Mouse (Mus musculus) gastrocnemius, postnatal 14 days (tissue): ENCODE measurements at regions not wholly inside any gene's neighbourhood (a gene's known extent, or its start where the extent isn't known, plus 50 kb on each side); places are given as distances from the start of the nearest gene placed in this dataset.

Experiments
- DNase-seq: peaks from one replicate; pipeline ENCODE4 v3.0.0; 2021; ENCODE audit warnings: mixed read lengths
- intact Hi-C: fragments of 180-260 bp; cut with DNase I; formaldehyde crosslinking; loops from one replicate; pipeline ENCODE4 v1.15.1; 2025; ENCODE audit warnings: low total_unique reads

DNA sequence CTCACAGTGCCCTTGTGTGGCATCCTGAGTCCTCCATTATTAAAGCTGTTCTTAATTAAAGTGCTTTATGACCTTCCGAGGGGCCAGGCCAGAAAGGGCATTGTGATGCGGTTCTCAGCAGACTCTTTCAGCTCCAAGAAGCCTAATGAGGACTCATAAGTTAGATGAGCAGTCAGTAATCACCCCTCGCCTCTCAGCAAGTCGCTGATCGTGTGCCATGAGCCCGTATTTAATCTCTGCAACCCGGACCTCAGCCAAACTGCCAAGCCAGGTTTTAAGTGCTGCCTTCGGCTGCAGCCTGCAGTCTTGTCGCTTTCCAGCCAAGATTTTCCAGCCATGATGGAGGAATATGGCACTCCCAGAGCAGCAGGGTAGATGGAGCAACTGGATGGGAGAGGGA is 56.1 kb upstream of the Rbfox1 start:
- intact Hi-C loops, result no loop called here
- DNase-seq, result no peak

DNA sequence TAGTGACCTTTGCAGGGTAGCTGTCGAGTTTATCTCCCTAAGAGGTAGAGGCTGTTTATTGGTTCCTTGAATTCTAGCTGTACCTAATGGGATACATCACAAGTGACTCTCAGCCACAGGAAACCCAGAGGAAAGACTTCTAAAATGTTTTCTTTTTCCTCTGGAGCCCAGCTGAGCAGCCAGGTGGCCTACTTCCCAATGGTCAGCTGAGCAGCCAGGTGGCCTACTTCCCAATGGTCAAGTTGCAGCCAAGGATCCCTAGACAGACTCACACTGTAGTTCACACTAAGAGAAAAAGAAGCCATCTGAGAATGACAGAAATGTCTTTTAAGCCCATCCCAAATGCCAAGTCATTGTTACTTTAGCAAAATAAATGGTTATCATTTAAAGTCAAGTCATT is 61.8 kb upstream of the Rbfox1 start:
- DNase-seq, result no peak
- intact Hi-C loops, result no loop called here

DNA sequence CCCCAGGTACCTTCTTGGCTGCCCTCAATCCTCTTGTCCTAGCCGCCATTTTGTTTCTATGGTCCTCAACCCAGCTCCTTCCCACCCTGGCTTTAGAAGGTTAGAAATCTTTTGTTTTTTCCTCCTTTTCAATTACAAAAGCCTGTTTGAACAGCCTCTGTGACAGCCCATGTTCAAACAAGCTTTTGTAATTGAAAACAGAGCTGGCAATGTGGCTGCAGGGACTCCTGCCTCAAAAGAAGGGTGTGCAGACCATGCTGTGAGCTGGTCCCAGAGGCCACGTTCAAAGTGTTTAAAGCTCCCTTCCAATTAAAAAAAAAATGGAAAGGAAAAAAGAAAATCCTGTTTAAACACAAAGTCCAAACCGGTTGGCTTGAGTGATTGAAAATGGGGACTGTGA is 68.0 kb upstream of the Rbfox1 start:
- intact Hi-C loops, result no loop called here
- no peak for DNase-seq

DNA sequence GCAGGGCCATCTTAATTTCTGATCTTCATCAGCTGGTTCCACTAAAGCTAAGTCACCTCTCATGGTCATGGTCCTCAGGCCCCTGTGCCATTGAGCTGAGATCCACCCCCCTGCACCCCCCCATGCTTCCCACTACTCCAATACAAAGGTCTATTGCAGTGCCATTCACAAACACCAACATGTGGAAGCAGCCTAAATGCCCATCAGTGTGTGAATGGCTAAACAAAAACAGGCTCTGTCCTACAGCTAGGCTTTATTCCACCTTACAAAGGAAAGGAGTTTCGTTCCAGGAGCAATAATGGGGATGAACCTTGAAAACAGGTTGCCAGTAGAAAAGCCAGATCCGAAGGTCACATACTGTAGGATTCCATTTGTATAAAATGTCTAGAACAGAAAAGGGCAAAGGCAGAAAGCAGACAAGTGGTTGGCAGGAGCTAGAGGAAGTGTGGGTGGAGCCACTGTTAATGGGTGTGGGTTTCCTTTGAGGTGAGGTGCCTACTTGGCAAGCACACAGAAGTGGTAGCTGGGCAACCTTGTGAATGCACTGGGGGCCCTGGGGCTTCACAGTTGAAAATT is 72.8 kb upstream of the Rbfox1 start:
- no peak for DNase-seq
- intact Hi-C loops, result no loop called here

DNA sequence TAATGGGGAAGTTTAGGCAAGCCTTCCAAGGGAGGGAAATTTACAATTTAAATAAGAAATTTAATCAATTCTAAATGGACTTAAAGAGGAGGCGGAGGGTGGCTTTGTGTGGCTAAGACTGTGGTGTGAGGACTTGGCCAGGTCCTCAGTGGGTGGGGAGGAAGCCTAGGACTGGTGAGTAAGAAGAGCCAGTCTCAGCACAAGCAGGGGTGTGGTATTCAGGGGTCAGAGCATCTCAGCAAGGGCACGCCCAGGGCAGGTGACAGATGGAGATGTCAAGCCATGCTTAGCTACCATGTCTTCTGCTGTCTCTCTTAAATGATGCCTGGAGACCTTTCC is 73.5 kb upstream of the Rbfox1 start:
- DNase-seq, result no peak
- intact Hi-C loops, result no loop called here

DNA sequence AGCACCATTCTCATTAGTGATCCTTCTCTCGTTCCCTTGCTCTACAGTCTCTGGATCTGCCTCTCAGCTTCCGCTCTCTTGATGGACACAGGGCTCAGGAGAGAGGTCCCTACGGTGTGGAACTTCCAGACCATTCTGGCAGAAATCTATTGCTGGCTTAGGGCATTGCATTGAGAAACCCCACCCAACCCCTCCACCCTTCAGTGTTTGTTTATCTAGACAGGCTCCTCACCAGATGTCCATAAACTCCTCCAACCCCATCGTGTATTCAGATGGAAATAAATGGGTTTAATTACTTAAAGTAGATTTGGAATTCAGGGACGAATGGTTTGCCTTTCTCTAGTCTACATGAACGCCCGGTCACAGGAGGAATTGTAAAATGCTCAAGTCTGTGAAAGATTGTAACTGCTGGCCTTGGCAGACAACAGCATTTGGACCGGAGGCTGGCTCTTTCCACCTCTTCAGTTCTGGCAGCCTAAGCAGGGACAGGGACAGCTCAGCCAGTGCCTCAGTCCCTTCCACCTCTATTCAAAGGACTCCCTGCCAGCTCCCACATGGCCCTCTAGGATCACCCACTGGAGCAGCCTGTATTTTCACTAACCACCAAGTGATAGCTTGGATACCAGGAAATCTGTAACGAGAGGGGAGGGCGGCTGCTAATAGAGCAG is 74.0 kb upstream of the Rbfox1 start:
- intact Hi-C loops, result no loop called here
- no peak for DNase-seq

DNA sequence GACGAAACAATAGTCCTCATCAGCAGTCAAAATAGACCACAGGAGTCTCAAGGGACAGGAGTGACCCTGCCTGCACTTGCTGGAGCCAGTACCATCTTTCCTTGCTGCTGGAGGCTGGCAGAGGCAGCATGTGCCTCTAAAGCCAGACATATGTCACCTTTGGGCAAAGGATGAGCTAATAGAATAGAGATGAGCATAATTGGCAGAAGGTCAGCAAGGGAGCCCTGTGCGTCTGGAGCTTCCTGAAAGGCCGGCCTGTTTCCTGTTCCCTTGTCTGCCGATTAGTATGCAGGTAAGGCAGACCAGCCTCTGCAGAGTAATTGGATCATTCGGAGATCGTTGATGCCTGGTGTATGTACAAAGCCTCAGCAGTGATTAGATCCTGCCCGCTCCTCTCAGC is 87.0 kb upstream of the Rbfox1 start:
- no peak for DNase-seq
- intact Hi-C loops, result no loop called here

DNA sequence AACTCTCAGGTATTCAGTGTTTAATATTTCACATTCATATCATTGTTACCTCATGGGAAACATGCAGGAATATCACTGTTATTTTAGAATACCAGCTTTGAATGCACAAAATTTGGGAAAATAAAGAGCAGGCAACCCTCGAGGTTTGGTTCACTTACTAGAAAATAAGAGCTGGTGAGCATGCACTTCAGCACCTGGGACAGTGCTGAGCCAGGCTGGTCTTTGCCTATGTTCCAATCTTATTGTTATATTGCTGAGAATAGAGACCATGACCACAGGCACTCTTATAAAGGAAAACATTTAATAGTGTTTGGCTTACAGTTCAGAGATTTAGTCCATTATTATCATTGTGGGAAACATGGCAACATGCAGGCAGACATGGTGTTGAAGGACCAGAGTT is 92.9 kb upstream of the Rbfox1 start:
- no peak for DNase-seq
- intact Hi-C loops, result no loop called here

DNA sequence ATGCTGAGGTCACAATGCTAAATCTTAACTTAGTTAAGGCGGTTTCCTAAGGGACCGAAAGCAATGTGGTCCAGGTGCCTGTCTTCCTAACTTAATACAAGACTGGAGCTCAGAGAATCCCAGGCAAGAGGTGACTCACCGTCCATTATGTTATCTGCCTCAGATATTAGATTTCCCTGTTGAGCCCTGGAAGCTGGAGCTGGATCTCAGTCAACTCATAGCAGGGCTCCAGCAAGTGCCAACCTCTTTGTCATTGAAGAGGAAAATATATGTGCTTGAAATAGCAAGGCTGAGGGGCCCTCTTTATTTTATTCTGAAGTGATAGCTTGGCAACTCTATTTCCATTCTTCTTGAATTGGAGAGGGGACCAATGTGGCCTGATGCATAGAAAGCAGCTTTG is 95.0 kb upstream of the Rbfox1 start:
- intact Hi-C loops, result no loop called here
- DNase-seq, result no peak

DNA sequence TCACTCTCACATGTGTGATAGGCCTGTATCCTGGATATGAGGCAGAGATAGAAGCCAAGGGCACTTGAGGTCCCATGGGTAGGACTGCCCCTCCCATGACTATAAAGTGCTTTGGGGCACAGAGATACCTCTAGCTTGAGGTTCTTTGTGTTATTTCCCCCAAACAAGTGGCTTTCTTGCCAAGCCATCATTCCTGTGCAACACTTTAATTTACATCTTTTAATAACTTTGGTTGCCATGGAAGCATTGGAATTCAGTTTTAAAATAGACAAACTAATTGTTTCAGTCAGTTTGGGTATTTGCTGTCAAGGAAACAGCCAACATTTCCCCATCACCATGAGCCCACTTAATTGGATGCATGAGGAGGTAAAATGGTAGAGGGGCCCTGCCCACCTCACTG is 97.9 kb upstream of the Rbfox1 start:
- no peak for DNase-seq
- intact Hi-C loops, result no loop called here

DNA sequence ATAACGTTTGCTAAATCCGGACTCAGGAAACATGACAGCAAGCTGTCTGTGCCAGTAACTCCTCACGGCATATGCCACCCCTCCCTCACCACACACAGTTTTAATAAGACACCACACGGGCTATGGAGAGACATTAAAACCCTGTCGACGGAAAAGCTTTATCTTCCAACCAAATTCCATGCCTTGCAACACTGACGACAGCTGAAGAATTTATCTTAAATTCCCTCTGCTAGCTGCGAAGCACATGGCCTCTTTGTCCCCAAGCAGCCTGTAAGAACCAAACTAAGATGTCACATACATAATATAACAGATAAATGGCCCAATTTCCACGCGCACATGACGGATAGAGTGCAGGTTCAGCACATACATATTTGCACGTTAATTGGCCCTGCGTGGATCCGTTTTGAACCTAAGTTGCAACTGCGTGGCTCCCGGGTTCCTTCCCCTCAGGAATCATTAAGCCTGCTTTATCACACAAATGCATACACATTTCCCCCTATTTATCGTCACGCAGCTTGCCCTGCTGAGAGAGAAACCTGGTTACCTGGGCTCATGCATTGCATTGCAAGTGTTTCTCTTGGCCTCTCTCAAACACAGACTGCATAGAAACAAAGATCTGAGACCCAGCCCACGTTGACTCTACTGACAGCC is 118.3 kb upstream of the Rbfox1 start:
- intact Hi-C loops, result no loop called here
- DNase-seq, result no peak

DNA sequence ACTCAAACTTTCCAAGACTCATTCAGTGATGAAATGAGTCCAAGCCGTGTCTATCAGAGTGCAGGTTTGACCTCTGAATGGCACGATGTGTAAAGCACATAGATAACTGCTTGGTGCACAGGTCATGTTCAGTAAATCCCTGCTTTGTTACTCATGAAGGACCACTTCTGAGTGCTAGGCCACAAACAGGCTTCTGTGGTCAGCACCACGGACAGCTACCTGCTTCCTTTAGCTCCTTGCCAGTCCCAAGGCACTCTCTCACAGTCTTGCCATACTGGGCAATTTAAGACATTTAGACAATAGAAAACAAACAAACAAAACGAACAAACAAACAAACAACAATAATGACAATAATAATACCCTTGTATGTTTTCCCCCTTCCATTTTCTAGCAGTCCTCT is 120.0 kb upstream of the Rbfox1 start:
- DNase-seq, result no peak
- intact Hi-C loops, result no loop called here

DNA sequence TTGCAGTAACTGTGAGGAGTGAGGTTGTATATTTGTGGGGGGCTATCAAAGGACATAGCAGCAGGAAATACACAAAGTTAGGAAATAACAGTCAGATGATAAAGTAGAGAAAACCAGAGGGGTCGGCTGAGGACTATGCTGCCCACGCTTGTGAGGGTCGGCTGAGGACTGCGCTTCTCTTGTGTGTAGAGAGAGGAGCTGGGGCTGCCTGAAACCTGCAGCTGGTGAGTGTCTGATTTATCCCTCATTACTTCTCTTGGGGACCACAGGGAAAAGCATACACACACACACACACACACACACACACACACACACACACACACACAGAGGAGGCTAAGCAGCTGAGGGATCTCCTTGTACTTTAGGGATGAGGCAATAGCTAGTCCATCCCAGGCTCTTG is 124.3 kb upstream of the Rbfox1 start:
- no peak for DNase-seq
- intact Hi-C loops, result no loop called here

DNA sequence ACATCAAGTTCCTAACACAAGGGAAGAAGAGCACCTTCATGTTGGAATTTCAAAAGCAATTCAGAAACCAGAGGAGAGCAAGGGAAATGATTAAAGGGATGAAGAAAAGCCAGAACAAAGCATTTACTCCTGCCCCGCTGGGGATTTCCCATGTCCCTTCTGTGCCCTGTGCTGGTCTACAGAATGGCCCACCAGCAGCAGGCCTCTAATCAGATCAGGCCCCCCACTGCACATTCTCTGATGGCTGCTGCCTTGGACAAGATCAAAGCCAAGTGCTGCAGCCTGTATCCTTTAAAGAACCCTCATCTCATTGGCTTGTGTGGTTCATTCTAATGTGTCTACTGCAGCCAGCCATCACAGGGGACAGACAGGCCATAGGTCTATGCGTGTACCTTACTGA is 126.1 kb upstream of the Rbfox1 start:
- intact Hi-C loops, result no loop called here
- no peak for DNase-seq

DNA sequence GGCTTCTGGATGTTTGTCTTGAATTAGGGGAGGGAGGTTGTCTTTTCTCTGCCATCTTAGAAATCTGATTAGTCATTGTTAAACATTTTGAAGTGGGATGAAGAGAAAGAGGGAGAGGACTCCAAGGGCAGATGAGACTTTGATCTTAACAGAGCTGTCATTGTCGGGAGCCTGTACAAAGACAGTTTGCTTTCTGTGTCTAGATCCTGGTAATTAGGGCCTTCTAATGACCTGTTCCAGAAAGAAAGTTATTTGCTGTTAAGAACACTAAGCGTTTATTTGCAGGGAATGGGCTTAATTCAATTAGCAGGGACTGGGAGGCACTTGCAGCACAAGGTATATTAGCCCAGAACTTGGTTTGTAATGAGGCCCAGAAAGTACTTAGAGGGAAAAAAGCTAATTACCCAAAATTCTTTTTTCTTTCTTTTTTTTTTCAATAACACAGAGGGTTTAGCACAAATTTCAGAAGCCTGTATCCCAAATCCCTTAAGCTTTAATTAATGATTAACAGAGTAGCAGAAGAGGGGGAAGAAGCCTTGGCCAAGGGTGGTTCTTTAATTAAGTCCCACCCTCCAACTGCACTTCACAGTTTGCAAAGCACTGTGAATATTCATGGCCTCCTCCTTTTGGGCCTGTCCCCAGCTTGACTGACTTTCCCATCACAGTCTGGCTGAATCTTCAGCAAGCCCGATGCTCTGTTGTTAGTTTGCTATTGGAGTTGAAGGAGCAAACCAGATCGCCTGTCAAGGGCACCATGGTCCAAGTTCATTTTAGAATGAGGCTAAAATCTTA is 142.2 kb upstream of the Rbfox1 start:
- intact Hi-C loops, result no loop called here
- no peak for DNase-seq

DNA sequence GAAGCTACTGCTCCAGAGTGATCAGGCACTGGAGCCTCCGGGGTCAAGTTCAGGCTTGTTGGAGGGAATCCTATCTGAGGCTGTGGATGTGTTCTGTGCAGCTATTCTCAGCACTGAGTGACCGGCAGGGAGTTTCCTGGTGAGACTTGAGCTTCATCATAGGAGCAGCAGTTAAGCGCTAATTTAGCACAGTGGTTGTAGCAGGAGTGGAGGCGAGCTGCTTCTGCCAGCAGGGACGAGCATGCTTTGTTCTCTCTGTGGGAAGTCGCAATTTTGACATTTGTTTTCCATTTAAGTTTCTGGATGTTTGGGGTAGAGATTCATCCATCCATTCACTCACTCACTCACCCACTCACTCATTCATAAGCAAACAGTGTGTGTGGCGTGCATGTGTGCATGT is 144.4 kb upstream of the Rbfox1 start:
- no peak for DNase-seq
- intact Hi-C loops, result no loop called here

DNA sequence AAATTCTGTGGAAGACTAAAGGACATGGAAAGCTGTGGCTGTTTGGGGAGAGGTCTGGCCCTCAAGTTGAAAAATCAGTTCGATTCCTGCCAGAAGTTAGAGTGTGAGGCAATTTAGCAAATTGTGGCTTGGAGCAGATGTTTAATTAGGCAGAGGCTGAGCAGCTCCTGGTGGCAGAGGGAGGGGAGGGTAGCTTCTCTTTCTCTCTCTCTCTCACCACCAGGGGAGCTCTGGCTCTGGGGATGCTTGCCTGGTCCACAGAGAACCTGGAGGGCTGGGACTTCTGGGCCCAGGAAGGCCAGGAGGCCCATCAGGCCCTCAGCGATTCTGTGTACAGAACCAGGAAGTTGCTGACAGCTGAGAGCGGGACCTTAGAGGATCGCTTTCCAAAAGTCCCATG is 151.5 kb upstream of the Rbfox1 start:
- intact Hi-C loops, result no loop called here
- no peak for DNase-seq

DNA sequence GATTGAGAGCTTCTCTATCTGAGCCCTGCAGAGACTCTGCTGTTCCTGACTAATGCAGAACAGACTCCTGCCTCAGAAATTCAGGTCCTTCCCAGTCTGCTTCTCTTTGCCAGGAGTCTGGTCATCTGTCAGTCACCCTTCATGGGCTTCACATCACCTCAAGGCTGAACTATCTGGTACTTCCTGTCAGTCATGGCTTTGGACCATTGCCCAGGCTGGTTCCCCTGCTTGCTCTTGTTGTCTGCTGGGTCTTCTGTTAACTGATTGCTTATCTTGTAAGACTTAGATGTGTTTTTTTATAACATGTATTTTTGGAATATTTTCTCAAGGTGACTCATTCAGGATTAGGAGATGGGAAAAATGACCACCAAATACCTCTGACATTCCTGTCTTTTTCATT is 162.6 kb upstream of the Rbfox1 start:
- intact Hi-C loops, result no loop called here
- no peak for DNase-seq

DNA sequence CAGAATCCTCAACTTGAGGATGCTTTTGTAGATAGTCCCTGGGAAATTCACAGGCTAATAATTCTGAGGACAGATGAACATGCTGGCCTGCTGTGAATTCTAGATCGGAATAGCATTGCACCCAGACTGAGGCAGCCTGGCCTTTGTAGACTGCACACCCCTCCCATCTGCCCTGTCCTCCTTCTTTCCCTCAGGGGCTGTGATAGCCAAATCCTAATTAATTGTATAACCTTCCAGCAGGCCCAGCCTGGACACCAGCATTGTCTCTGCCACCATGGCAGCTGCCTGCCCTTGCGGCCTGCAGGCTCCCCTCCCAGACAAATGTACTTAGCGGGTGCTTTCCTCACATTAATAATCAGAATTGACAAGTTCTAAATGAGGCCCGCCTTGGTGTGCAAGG is 171.7 kb upstream of the Rbfox1 start:
- intact Hi-C loops, result no loop called here
- no peak for DNase-seq

DNA sequence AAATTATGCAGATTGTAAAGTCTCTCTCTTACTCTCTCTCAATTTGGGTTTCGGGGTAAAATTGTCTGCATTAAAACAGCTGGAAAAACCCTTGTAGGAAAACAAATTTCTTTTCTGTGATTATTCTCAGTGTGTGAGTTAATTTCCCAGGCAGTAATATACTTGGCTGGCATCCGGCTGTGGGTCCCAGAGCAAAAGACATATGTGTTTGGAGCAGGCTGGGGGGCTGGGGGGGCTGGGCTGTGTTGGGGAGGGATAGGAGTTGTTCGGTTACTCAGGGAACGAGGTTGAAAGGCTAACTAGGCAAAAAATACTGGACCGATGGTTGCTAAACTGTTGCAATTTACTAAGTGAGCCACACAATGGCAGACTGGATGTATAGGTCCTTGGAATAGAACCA is 175.3 kb upstream of the Rbfox1 start:
- no peak for DNase-seq
- intact Hi-C loops, result no loop called here

DNA sequence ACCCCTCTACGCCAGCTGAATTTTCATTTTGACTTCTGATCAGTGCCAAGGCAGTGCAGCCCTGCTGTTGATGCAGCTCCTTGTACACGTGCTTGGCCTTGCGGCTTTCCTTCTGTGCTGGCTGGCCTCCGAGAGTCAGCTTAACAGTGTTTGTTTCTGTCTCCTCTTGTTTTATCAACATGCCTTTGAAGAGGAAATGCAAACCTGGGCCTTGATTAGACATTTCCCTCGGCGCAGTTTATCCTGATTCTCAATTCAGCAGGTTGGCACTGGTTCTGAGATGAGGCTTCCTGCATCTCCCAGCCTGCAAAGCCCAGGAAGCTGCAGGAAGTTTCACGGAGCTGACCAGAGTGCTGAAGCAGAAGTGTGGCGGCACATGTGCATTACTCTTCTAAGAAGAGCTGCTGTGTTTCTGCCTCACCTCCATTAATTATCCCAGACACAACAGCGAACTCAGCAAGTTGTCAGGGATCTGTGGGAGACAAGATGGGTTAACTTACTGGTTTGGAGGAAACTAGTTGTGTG is 184.4 kb upstream of the Rbfox1 start:
- no peak for DNase-seq
- intact Hi-C loops, result no loop called here
